Mouse (Mus musculus) kidney, adult 2 months (tissue): ENCODE results near the gene Slc22a18.

Experiments used
- CTCF ChIP-seq: fragments of 200-500 bp; conservative IDR thresholded peaks from 2 replicates; pipeline ENCODE4 v1.5.1; 2011; ENCODE audit warnings: low read depth, mild to moderate bottlenecking, control low read depth, low read length, moderate library complexity, mixed read lengths; ENCODE audit not compliant: insufficient read depth, insufficient read length
- POLR2A ChIP-seq: fragments of 200-500 bp; IDR thresholded peaks from one replicate; pipeline ENCODE4 v1.6.1; 2011; ENCODE audit warnings: low read depth, low read length, control low read depth

DNA sequence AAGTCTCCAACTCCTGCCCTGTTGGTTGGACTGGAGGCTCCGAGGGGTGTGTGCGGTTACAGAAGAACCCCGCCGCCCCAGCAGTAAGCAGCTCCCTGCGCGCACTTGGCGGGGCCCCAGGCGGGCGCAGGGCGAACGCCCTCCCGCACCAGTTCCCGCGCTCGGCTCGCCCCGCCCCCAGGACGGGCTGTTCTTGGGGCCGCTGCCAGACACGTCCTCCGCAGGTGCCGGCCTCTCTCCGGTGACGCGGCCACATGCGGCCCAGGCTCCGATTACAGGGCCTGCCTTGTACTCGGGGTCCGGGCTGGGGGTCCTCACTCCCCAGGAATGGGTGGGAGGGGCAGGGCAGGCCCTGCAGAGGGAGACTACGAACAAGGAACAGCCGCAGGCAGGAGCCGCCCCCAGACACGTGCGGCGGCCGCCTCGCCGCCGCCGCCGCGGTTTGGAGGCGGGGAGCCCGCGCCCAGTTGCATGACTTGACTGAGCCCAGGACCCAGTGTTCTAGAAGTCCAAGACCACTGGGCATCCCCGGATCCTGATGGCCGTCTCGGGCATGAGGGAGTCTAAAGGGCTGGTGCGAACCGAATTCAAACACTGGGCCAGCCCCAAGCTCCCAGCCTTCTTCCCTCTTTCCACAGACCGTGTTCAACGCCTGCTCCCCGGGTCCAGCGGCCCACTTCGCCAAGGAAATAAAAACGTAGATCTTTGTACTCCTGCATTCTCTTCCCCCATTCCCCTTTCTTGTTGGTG lies 8.6 kb upstream of the Slc22a18 start:
- TF ChIP-seq CTCF: no peak
- no peak for TF ChIP-seq POLR2A
